Mouse (Mus musculus) MEL (cell line): ENCODE results near the gene Slc35f6. TPM values are rescaled to one million over a fixed set of nuclear protein-coding genes. Genes with fewer than 3 reads are reported as not detected.

ENCODE experiments used
- DNase-seq: peaks from one replicate; pipeline ENCODE4 v3.0.0; 2011; ENCODE audit warnings: low read depth, low spot score
- H3K27ac ChIP-seq: 2 replicates; pipeline ENCODE4 v1.5.1; 2012; ENCODE audit warnings: low read depth, mild to moderate bottlenecking, control low read depth, low read length, moderate library complexity; ENCODE audit not compliant: control insufficient read depth
- H3K27me3 ChIP-seq, 2 experiments: fragments of 150-350 bp in 1 of 2; sonication (generic) in 1 of 2; 2 replicates each; pipeline ENCODE4 v1.6.1; 2012; ENCODE audit warnings: low read length in 2 of 2, mild to moderate bottlenecking in 2 of 2, improper control_type of control experiment in 1 of 2, moderate library complexity in 1 of 2; ENCODE audit not compliant: insufficient read depth in 2 of 2, control insufficient read depth in 1 of 2
- H3K36me3 ChIP-seq, 2 experiments: 2 replicates each; pipeline ENCODE4 v1.6.1; 2012 to 2014; ENCODE audit warnings: low read length in 2 of 2, improper control_type of control experiment in 1 of 2, inconsistent platforms in 1 of 2, mild to moderate bottlenecking in 1 of 2; ENCODE audit not compliant: insufficient read depth in 2 of 2, control insufficient read depth in 1 of 2
- H3K4me1 ChIP-seq, 2 experiments: fragments of 150-350 bp in 1 of 2; sonication (generic) in 1 of 2; 2 replicates each; pipeline ENCODE4 v1.6.1; 2012; ENCODE audit warnings: low read length in 2 of 2, improper control_type of control experiment in 1 of 2, mild to moderate bottlenecking in 1 of 2; ENCODE audit not compliant: insufficient read depth in 2 of 2, control insufficient read depth in 1 of 2
- H3K4me3 ChIP-seq, 2 experiments: fragments of 150-350 bp in 1 of 2; sonication (generic) in 1 of 2; 2 replicates each; pipeline ENCODE4 v1.5.1; 2012; ENCODE audit warnings: low read depth in 2 of 2, low read length in 2 of 2, mild to moderate bottlenecking in 2 of 2, moderate library complexity in 2 of 2, control low read depth in 1 of 2, improper control_type of control experiment in 1 of 2; ENCODE audit not compliant: control insufficient read depth in 1 of 2, insufficient read depth in 1 of 2
- H3K79me2 ChIP-seq: 2 replicates; pipeline ENCODE4 v1.6.1; 2012; ENCODE audit warnings: mild to moderate bottlenecking, low read length, moderate library complexity; ENCODE audit not compliant: control insufficient read depth, poor library complexity, insufficient read depth
- H3K9ac ChIP-seq: 2 replicates; pipeline ENCODE4 v1.6.1; 2012; ENCODE audit warnings: low read depth, mild to moderate bottlenecking, control low read depth, low read length, moderate library complexity; ENCODE audit not compliant: control insufficient read depth, poor library complexity, severe bottlenecking
- H3K9me3 ChIP-seq: fragments of 150-350 bp; sonication (generic); replicated peaks from 2 replicates; pipeline ENCODE4 v1.6.1; 2012; ENCODE audit warnings: mild to moderate bottlenecking, low read length, improper control_type of control experiment, moderate library complexity; ENCODE audit not compliant: insufficient read depth
- BHLHE40 ChIP-seq: IDR thresholded peaks from 2 replicates; pipeline ENCODE4 v1.6.1; 2012; ENCODE audit warnings: low read depth, mild to moderate bottlenecking, inconsistent platforms, low read length, improper control_type of control experiment, borderline replicate concordance
- ELF1 ChIP-seq: IDR thresholded peaks from 2 replicates; pipeline ENCODE4 v1.6.1; 2014; ENCODE audit warnings: low read depth, mild to moderate bottlenecking, inconsistent platforms, low read length, improper control_type of control experiment, moderate library complexity
- EP300 ChIP-seq, 2 experiments: IDR thresholded peaks; 2 replicates each; pipeline ENCODE4 v1.6.1; 2011; ENCODE audit warnings: improper control_type of control experiment in 2 of 2, low read length in 2 of 2, low read depth in 1 of 2, mild to moderate bottlenecking in 1 of 2
- GABPA ChIP-seq: IDR thresholded peaks from 2 replicates; pipeline ENCODE4 v1.6.1; 2012; ENCODE audit warnings: low read depth, mild to moderate bottlenecking, inconsistent platforms, low read length, improper control_type of control experiment, moderate library complexity
- GATA1 ChIP-seq: IDR thresholded peaks from 2 replicates; pipeline ENCODE4 v1.6.1; 2011; ENCODE audit warnings: low read depth, low read length, improper control_type of control experiment
- HCFC1 ChIP-seq: IDR thresholded peaks from 2 replicates; pipeline ENCODE4 v1.6.1; 2012; ENCODE audit warnings: low read depth, mild to moderate bottlenecking, inconsistent platforms, low read length, improper control_type of control experiment, moderate library complexity
- JUND ChIP-seq: IDR thresholded peaks from 2 replicates; pipeline ENCODE4 v1.6.1; 2011; ENCODE audit warnings: low read depth, mild to moderate bottlenecking, improper control_type of control experiment, low read length
- MAX ChIP-seq: IDR thresholded peaks from 2 replicates; pipeline ENCODE4 v1.6.1; 2011; ENCODE audit warnings: low read length, improper control_type of control experiment
- MYB ChIP-seq: IDR thresholded peaks from 2 replicates; pipeline ENCODE4 v1.6.1; 2011; ENCODE audit warnings: mild to moderate bottlenecking, low read depth, low read length, improper control_type of control experiment
- MYC ChIP-seq: IDR thresholded peaks from 2 replicates; pipeline ENCODE4 v1.6.1; 2011; ENCODE audit warnings: low read depth, mild to moderate bottlenecking, low read length, improper control_type of control experiment, moderate library complexity
- NELFE ChIP-seq: IDR thresholded peaks from 2 replicates; pipeline ENCODE4 v1.6.1; 2011; ENCODE audit warnings: low read depth, low read length, improper control_type of control experiment
- POLR2A ChIP-seq, 2 experiments: IDR thresholded peaks; 2 replicates each; pipeline ENCODE4 v1.6.1; 2011 to 2012; ENCODE audit warnings: low read length in 2 of 2, mild to moderate bottlenecking in 2 of 2, control low read depth in 1 of 2, improper control_type of control experiment in 1 of 2, low read depth in 1 of 2, moderate library complexity in 1 of 2; ENCODE audit not compliant: control insufficient read depth in 1 of 2, insufficient read depth in 1 of 2, poor library complexity in 1 of 2
- POLR2AphosphoS5 ChIP-seq: IDR thresholded peaks from 2 replicates; pipeline ENCODE4 v1.6.1; 2012; ENCODE audit warnings: low read depth, borderline replicate concordance, mild to moderate bottlenecking, inconsistent platforms, low read length, moderate library complexity, mixed read lengths
- UBTF ChIP-seq: IDR thresholded peaks from 2 replicates; pipeline ENCODE4 v1.6.1; 2012; ENCODE audit warnings: low read depth, mild to moderate bottlenecking, inconsistent platforms, low read length, improper control_type of control experiment, moderate library complexity, borderline replicate concordance; ENCODE audit not compliant: insufficient read depth
- USF1 ChIP-seq: IDR thresholded peaks from 2 replicates; pipeline ENCODE4 v1.6.1; 2014; ENCODE audit warnings: low read depth, mild to moderate bottlenecking, inconsistent platforms, low read length, improper control_type of control experiment, moderate library complexity
- ZKSCAN1 ChIP-seq: IDR thresholded peaks from 2 replicates; pipeline ENCODE4 v1.6.1; 2012; ENCODE audit warnings: low read depth, mild to moderate bottlenecking, inconsistent platforms, low read length, improper control_type of control experiment, moderate library complexity
- ZNF384 ChIP-seq: IDR thresholded peaks from 2 replicates; pipeline ENCODE4 v1.6.1; 2012; ENCODE audit warnings: low read depth, mild to moderate bottlenecking, inconsistent platforms, low read length, improper control_type of control experiment
- polyA plus RNA-seq, 2 experiments: library from polyadenylated mRNA; stranded (reverse) in 1 of 2; unstranded in 1 of 2; fragments of >175 nt in 1 of 2; fragments of >200 nt in 1 of 2; gene quantifications; 2 replicates each; pipeline versions ENCODE4 v1.2.1 to v1.2.4; 2012; ENCODE audit warnings: low replicate concordance in 2 of 2, low read depth in 1 of 2; ENCODE audit not compliant: insufficient read length in 2 of 2, insufficient read depth in 1 of 2, missing spikeins in 1 of 2
- total RNA-seq: library from RNA; depleted of rRNA; stranded (reverse); fragments of 300-350 nt; gene quantifications from 2 replicates; pipeline ENCODE4 v1.2.3, GENCODE M21; 2012

Slc35f6 gene
- total and polyA plus RNA-seq, 3 experiments = 18.0 to 32.4 TPM; not detected in 1

DNA sequence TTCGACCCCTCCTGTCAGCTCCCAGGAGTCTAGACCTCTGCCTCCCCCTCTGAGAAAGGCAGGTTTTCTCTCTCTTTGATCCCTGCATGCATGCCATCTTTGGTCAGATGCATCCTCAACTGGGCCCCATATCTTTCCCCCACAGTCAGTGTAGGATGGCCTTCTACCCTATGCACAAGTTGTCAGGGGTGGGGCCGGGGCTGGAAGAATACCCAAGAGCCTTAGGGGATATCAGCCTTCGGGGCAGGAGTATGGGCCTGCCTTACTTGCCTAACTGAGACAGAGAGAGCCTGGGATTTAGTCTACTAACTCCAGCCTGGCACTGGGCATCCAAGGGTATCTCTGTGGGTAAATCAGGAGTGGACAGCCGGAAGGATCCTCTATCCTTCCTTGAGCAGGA is 43.8 kb upstream of the Slc35f6 start:
- Histone ChIP-seq H3K9me3 (no peaks in the 10 kb centered on the region), H3K4me3 (no peak overlapping the region), H3K4me1 (no peaks in the 10 kb centered on the region), H3K36me3 (no peaks in the 10 kb centered on the region), H3K27ac (no peak overlapping the region), H3K27me3 (peaks cover 27 to 36% of the 10 kb centered on the region in 2 experiments), H3K79me2 (no peaks in the 10 kb centered on the region), H3K9ac (no peak overlapping the region)
- no peak for DNase-seq
- TF ChIP-seq MYC = no peak
- TF ChIP-seq UBTF = no peak
- TF ChIP-seq NELFE = no peak
- no peak for TF ChIP-seq GABPA
- TF ChIP-seq MAX = no peak
- TF ChIP-seq USF1 = no peak
- no peak for TF ChIP-seq EP300 (IDR thresholded peaks at IDR 0.05; ENCODE audit: low read depth in 1 of 2, low read length in 2 of 2)
- TF ChIP-seq GATA1 = no peak
- TF ChIP-seq POLR2A (IDR thresholded peaks at IDR 0.05; ENCODE audit: control insufficient read depth in 1 of 2, insufficient read depth in 1 of 2, low read depth in 1 of 2, low read length in 2 of 2, poor library complexity in 1 of 2) = no peak
- no peak for TF ChIP-seq BHLHE40
- TF ChIP-seq MYB = no peak
- no peak for TF ChIP-seq POLR2AphosphoS5
- TF ChIP-seq ZKSCAN1 = no peak

DNA sequence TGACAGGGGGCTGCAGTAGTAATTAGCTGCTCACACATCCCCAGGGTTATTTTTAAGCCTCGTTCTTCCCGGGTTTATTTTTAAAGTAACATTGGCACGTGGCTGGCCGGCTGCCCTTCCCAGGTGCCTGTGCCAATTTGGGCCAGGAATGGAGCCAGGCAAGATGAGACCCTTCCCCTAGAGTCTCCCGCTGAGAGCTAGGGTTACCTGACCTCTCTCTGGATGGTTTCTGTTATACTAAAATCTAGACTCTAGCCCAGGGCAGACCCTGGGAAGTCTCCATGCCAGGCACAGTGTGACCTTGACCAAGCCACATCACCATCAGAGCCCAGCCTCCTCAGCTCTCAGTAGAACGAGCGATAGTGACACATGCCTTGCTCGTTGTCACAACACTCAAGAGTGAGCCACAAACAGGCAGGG is 43.0 kb upstream of the Slc35f6 start:
- H3K27me3 ChIP-seq = peaks cover 19 to 31% of the 10 kb centered on the region in 2 experiments
- H3K9ac ChIP-seq = no peak overlapping the region
- H3K79me2 ChIP-seq = no peaks in the 10 kb centered on the region
- no peak for DNase-seq
- H3K9me3 ChIP-seq = no peaks in the 10 kb centered on the region
- no peaks in the 10 kb centered on the region for H3K4me1 ChIP-seq
- TF ChIP-seq ZNF384 (no peak), POLR2A (IDR thresholded peaks at IDR 0.05; ENCODE audit: control insufficient read depth in 1 of 2, insufficient read depth in 1 of 2, low read depth in 1 of 2, low read length in 2 of 2, poor library complexity in 1 of 2) (no peak), JUND (no peak), HCFC1 (no peak), USF1 (no peak), POLR2AphosphoS5 (no peak)
- no peaks in the 10 kb centered on the region for H3K36me3 ChIP-seq
- H3K27ac ChIP-seq = no peak overlapping the region
- no peak overlapping the region for H3K4me3 ChIP-seq

GRCm38 (mm10) chr5:30605649-30606048 is 42.1 kb upstream of the Slc35f6 start:
- H3K4me3 ChIP-seq = no peak overlapping the region

More at GRCm38 (mm10) chr5:30605649-30606048, 42.1 kb upstream of the Slc35f6 start:
- no peak for TF ChIP-seq ZNF384
- no peak for TF ChIP-seq JUND
- TF ChIP-seq ELF1 = no peak
- no peak for TF ChIP-seq MYC
- no peaks in the 10 kb centered on the region for H3K79me2 ChIP-seq
- H3K27ac ChIP-seq = no peak overlapping the region
- H3K9me3 ChIP-seq = no peaks in the 10 kb centered on the region
- H3K9ac ChIP-seq = no peak overlapping the region
- no peak for DNase-seq
- peaks cover 18 to 32% of the 10 kb centered on the region in 2 experiments for H3K27me3 ChIP-seq
- H3K4me1 ChIP-seq = no peaks in the 10 kb centered on the region
- no peaks in the 10 kb centered on the region for H3K36me3 ChIP-seq
